Mouse (Mus musculus) ES-E14 (cell line): Measurements from ENCODE around the gene Micall1.

ENCODE experiments used
- CHD2 ChIP-seq: IDR thresholded peaks from 2 replicates; pipeline ENCODE4 v1.6.1; 2014; ENCODE audit warnings: mild to moderate bottlenecking, low read depth, low read length, inconsistent platforms
- HCFC1 ChIP-seq: IDR thresholded peaks from 2 replicates; pipeline ENCODE4 v1.6.1; 2012; ENCODE audit warnings: low read length, inconsistent platforms, borderline replicate concordance; ENCODE audit not compliant: insufficient read depth
- MAFK ChIP-seq: IDR thresholded peaks from 2 replicates; pipeline ENCODE4 v1.6.1; 2014; ENCODE audit warnings: mild to moderate bottlenecking, low read depth, low read length, inconsistent platforms; ENCODE audit not compliant: insufficient read depth
- ZC3H11A ChIP-seq: IDR thresholded peaks from 2 replicates; pipeline ENCODE4 v1.6.1; 2012; ENCODE audit warnings: low read depth, mild to moderate bottlenecking, inconsistent platforms, low read length, borderline replicate concordance
- ZNF384 ChIP-seq: IDR thresholded peaks from 2 replicates; pipeline ENCODE4 v1.6.1; 2012; ENCODE audit warnings: low read depth, low read length, inconsistent platforms

DNA sequence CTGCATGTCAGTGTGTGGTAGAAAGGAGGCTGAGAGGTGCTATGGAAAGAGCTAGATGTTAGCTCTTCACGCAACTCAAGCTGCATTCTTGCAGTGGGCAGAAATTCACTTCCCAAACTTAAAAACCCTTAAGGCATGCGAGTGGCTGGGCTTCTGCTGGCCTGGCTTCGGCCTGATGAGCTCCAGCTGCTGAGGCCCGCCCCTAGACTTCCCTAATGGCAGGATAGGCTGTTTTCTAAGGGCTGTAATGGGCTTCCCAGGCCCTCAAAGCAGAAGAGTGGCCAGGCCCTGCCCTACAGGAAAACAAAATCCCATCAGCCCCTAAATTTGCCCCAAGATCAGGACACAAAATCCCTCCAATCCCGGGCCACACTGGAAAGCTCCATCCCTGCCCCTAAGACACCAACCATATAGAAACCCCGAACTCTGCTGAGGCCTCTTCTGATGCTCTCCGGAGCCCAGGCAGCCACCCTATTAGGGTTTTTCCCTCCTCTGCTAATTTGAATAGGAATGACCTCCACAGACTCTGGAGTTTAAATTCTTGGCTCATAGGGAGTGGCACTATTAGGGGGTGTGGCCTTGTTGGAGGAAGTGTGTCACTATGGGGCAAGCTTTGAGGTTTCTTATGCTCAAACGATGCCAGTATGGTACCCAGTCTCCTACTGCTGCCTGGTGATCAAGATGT lies 43.5 kb upstream of the Micall1 start:
- TF ChIP-seq MAFK (no peak), ZNF384 (no peak), ZC3H11A (no peak), HCFC1 (no peak), CHD2 (no peak)
